Mouse (Mus musculus) macrophage (primary cell): ENCODE results near the gene Cltc. TPM values are rescaled to one million over a fixed set of nuclear protein-coding genes. Genes with fewer than 3 reads are reported as not detected.

ENCODE experiments used
- H3K27ac ChIP-seq: fragments of 350-480 bp; formaldehyde crosslinking; 2 replicates; pipeline ENCODE4 v1.9.0; 2021
- H3K36me3 ChIP-seq: fragments of 350-480 bp; formaldehyde crosslinking; 2 replicates; pipeline ENCODE4 v1.9.0; 2021; ENCODE audit errors: inconsistent target
- H3K4me3 ChIP-seq: fragments of 350-480 bp; formaldehyde crosslinking; 2 replicates; pipeline ENCODE4 v1.9.0; 2021; ENCODE audit errors: inconsistent target
- H3K79me2 ChIP-seq: fragments of 350-480 bp; formaldehyde crosslinking; 2 replicates; pipeline ENCODE4 v1.9.0; 2021; ENCODE audit errors: inconsistent target
- WGBS: methylation state at CpG from one replicate; pipeline ENCODE4 v1.1.7; 2026; ENCODE audit warnings: inconsistent platforms; ENCODE audit not compliant: missing documents; 5-methylcytosine and 5-hydroxymethylcytosine counted together
- polyA plus RNA-seq: library from polyadenylated mRNA; stranded (reverse); fragments of 250-400 nt; gene quantifications from 3 replicates; pipeline ENCODE4 v1.2.4, GENCODE M21; 2018; ENCODE audit warnings: inconsistent platforms

Gene Cltc
- polyA plus RNA-seq, 1 experiment from 2014 or later: 483 TPM

GRCm38 (mm10) chr11:86683395-86684125 lies 73.8 kb downstream of the Cltc start, which contains the start of the genes Vmp1 and Ptrh2:
TSS of gene Vmp1 (minus strand) at chr11:86683836.
TSS of gene Ptrh2 (plus strand) at chr11:86683985.
- H3K27ac ChIP-seq: peak within 1 kb of the TSS; percentile 57
- H3K79me2 ChIP-seq: peaks cover 95% of the 10 kb centered on the region
- no peaks in the 10 kb centered on the region for H3K36me3 ChIP-seq
- peak within 1 kb of the TSS; percentile 81 for H3K4me3 ChIP-seq
- WGBS: under 1% methylated on average over 54 of the region's 56 CpGs

DNA sequence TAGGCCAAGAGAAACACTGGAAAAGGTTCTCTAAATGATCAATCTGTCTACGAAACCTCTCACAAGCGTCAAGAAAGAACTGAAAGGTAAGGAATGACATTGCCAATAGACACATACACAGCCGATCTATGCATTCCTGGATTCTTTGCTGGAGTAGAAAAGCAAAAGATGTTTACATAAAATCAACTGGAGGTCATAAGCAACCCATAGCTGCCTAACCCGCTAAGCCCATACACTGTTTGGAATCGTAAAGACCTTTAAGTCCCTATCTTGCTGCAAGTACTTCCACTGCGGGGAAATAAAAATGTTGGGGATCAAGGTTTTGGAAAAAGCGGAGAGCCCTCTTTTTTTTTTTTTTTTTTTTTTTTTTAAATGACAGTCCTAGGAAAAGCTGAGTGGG lies 74.5 kb downstream of the Cltc start:
- no peak overlapping the region for H3K27ac ChIP-seq
- WGBS: 52% methylated on average over 6 of the region's 7 CpGs

DNA sequence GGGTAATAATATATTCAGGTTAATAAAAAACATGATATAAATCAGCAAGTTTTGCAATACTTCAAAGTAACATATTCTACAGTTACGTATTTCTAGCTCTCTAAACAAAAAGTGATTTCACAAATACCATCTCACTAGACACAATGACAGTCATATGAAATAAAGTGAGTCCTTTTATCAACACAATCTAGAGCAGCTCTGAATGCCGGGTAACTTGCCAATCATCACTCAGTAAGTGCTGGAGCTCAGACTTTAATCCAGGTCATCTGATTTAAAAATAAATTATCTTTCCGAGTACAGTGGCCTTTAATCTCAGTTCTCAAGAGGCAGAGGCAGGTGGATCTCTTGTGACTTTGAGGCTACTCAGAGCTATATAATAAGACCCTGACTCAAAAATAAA lies 75.9 kb downstream of the Cltc start:
- H3K27ac ChIP-seq: no peak overlapping the region
- WGBS: 89% methylated on average over 3 of the region's 3 CpGs
- H3K4me3 ChIP-seq: no peak overlapping the region
- peaks cover 92% of the 10 kb centered on the region for H3K79me2 ChIP-seq
- H3K36me3 ChIP-seq: no peaks in the 10 kb centered on the region

More for the DNA sequence above, 74.5 kb downstream of the Cltc start:
- H3K36me3 ChIP-seq: no peaks in the 10 kb centered on the region
- peak overlapping the region; percentile 81 for H3K4me3 ChIP-seq
- H3K79me2 ChIP-seq: peaks cover 92% of the 10 kb centered on the region

DNA sequence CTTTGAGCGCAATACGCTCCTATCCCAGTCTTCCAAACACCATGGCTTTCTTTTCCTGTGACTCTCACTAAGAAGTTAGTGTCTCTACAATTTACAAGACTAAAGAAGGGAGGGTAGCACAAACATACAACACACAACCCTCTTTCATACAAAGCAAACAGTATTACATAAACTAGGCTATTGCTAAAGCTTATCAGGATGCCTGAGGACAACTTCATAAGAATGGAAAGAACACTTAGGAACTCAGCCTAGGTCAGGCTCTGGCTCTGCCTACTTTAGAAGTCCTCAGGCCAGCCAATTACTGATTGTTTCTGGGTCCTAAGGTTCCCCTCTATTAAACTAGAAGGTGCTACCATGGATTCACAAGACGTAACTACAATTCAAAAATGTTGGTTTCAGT lies 76.6 kb downstream of the Cltc start:
- H3K79me2 ChIP-seq: peaks cover 92% of the 10 kb centered on the region
- no peak overlapping the region for H3K4me3 ChIP-seq
- H3K27ac ChIP-seq: no peak overlapping the region
- no peaks in the 10 kb centered on the region for H3K36me3 ChIP-seq
- WGBS: 97% methylated on average over 3 of the region's 3 CpGs

- Histone ChIP-seq H3K27ac (no peak overlapping the region), H3K36me3 (no peaks in the 10 kb centered on the region), H3K79me2 (peaks cover 92% of the 10 kb centered on the region), H3K4me3 (no peak overlapping the region)
- WGBS: 87% methylated on average over 5 of the region's 5 CpGs
Measured at GRCm38 (mm10) chr11:86678957-86679356, 78.4 kb downstream of the Cltc start.

GRCm38 (mm10) chr11:86675520-86675919 lies 81.8 kb downstream of the Cltc start:
- 94% methylated on average over 4 of the region's 4 CpGs for WGBS
- H3K27ac ChIP-seq: no peak overlapping the region
- H3K79me2 ChIP-seq: peaks cover 84% of the 10 kb centered on the region
- no peaks in the 10 kb centered on the region for H3K36me3 ChIP-seq
- no peak overlapping the region for H3K4me3 ChIP-seq

DNA sequence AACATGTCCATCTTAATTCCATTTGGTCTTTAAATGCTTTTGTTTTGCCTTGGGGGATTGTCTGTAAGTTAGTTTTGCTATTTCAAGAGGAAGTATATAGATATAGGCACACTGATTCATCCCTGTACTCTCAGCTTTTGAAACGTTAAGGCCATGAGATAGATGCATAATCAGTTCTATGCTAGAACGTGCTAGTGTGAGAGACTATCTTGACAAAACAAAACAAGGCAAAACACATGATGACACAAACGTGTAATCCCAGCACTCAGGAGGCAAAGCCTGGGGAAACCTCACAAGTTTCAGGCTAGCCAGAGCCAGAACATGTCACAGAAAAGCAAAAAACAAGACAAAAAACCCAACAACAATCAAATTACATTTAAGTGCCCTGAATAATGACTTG lies 84.6 kb downstream of the Cltc start:
- 63% methylated on average over 3 of the region's 3 CpGs for WGBS
- 0 out of 2 replicates have a peak overlapping the region, but pooled peaks have one; percentile 16 for H3K27ac ChIP-seq
- H3K4me3 ChIP-seq: no peak overlapping the region
- H3K36me3 ChIP-seq: no peaks in the 10 kb centered on the region
- peaks cover 88% of the 10 kb centered on the region for H3K79me2 ChIP-seq

DNA sequence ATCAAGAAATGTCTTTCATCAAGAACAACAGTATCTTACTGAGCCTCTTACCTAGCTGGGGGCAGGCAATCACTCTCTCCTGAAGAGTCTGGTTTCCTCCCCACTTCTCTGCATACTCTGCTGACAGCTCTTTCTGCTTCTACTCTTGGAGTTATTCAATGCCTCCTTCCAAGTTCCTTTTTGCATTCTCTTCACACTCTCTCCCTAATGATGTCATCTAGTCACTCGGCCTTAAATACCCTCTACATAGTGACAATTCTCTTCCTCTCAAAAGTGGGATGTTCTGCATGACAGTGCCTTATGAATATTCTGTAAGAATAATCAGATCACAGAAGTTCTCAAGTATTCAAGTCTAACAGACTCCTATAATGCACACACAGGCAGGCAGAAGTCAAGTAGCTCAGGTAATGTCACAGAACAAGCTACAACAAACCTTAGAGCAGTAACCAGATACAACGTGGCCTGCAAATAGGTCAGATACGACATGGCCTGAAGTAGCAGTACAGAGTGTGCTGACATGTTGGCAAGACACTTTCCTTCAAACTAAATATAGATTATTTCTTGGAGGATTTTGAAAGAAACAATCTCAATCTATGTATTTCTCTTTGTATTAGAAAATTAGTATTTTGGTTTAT lies 86.2 kb downstream of the Cltc start:
- peak overlapping the region; percentile 82 for H3K27ac ChIP-seq
- H3K79me2 ChIP-seq: peaks cover 88% of the 10 kb centered on the region
- peak overlapping the region; percentile 5; the same call in 1 of the 2 replicates for H3K4me3 ChIP-seq
- whole genome bisulfite sequencing: 62% methylated on average over 3 of the region's 3 CpGs
- no peaks in the 10 kb centered on the region for H3K36me3 ChIP-seq

- Histone ChIP-seq H3K4me3 (no peak overlapping the region), H3K36me3 (peaks cover 15% of the 10 kb centered on the region), H3K79me2 (peaks cover 64% of the 10 kb centered on the region), H3K27ac (no peak overlapping the region)
- 100% methylated on average over 3 of the region's 3 CpGs for WGBS
Measured at GRCm38 (mm10) chr11:86668169-86668568, 89.2 kb downstream of the Cltc start.

GRCm38 (mm10) chr11:86667553-86667952 lies 89.8 kb downstream of the Cltc start:
- Histone ChIP-seq H3K36me3 (peaks cover 16% of the 10 kb centered on the region), H3K4me3 (no peak overlapping the region), H3K27ac (no peak overlapping the region), H3K79me2 (peaks cover 61% of the 10 kb centered on the region)
- WGBS: 95% methylated on average over 2 of the region's 2 CpGs

DNA sequence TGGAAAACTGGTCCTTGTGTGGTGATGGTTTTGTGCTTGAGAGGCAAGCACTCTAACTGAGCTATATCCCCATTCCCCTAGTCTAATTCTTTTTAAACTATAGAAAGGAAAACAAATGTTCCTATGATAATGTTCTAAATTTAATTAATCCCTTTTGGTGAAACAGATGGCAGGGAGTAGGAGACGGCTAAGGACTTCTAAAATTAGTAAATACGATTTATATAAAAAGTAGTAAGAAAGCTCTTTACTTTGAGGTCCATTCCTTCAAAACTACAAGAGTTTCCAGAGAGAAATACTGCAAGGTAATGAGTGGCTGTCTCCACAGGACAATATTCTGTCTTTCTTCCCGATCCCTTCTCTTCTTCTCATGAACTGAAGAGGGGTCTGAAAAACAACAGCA lies 93.0 kb downstream of the Cltc start:
- peaks cover 39% of the 10 kb centered on the region for H3K79me2 ChIP-seq
- no peak overlapping the region for H3K4me3 ChIP-seq
- peaks cover 24% of the 10 kb centered on the region for H3K36me3 ChIP-seq
- WGBS: 93% methylated on average over 3 of the region's 3 CpGs
- H3K27ac ChIP-seq: no peak overlapping the region

GRCm38 (mm10) chr11:86663977-86664376 lies 93.4 kb downstream of the Cltc start:
- peaks cover 27% of the 10 kb centered on the region for H3K36me3 ChIP-seq
- H3K79me2 ChIP-seq: peaks cover 34% of the 10 kb centered on the region
- no peak overlapping the region for H3K4me3 ChIP-seq
- H3K27ac ChIP-seq: no peak overlapping the region

GRCm38 (mm10) chr11:86662986-86663895 lies 94.1 kb downstream of the Cltc start:
- H3K79me2 ChIP-seq: peaks cover 27% of the 10 kb centered on the region
- H3K27ac ChIP-seq: no peak overlapping the region
- peaks cover 29% of the 10 kb centered on the region for H3K36me3 ChIP-seq
- H3K4me3 ChIP-seq: no peak overlapping the region
- WGBS: 91% methylated on average over 8 of the region's 8 CpGs

- Histone ChIP-seq H3K27ac (no peak overlapping the region), H3K36me3 (0 out of 2 replicates have a peak, but pooled peaks cover 14% of the 10 kb centered on the region), H3K4me3 (no peak overlapping the region), H3K79me2 (no peaks in the 10 kb centered on the region)
Measured at GRCm38 (mm10) chr11:86657863-86658262, 99.5 kb downstream of the Cltc start.
